Mouse (Mus musculus) liver, adult 2 months (tissue): ENCODE measurements around the gene Relb. TPM values are rescaled to one million over a fixed set of nuclear protein-coding genes. Genes with fewer than 3 reads are reported as not detected.

Source experiments
- DNase-seq: peaks from one replicate; pipeline ENCODE4 v3.0.0-alpha.2; 2011; ENCODE audit warnings: low read depth, low spot score; ENCODE audit errors: extremely low read depth
- H3K27ac ChIP-seq: fragments of 200-500 bp; replicated peaks from 2 replicates; pipeline ENCODE4 v1.5.1; 2012; ENCODE audit warnings: low read depth, mild to moderate bottlenecking, control low read depth, inconsistent platforms, low read length; ENCODE audit not compliant: insufficient read depth
- H3K27me3 ChIP-seq: fragments of 200-500 bp; 2 replicates; pipeline ENCODE4 v1.6.1; 2012; ENCODE audit warnings: mild to moderate bottlenecking, moderate library complexity, low read length, inconsistent platforms; ENCODE audit not compliant: control insufficient read depth, insufficient read depth
- H3K36me3 ChIP-seq: fragments of 200-500 bp; 2 replicates; pipeline ENCODE4 v1.6.1; 2012; ENCODE audit warnings: low read length, inconsistent platforms; ENCODE audit not compliant: control insufficient read depth, insufficient read depth
- H3K4me1 ChIP-seq: fragments of 200-500 bp; 2 replicates; pipeline ENCODE4 v1.6.1; 2011; ENCODE audit warnings: low read length; ENCODE audit not compliant: control insufficient read depth, insufficient read depth
- H3K4me3 ChIP-seq: fragments of 200-500 bp; 2 replicates; pipeline ENCODE4 v1.5.1; 2011; ENCODE audit warnings: low read depth, mild to moderate bottlenecking, control low read depth, low read length, moderate library complexity; ENCODE audit not compliant: insufficient read depth
- H3K79me2 ChIP-seq: fragments of 200-500 bp; 2 replicates; pipeline ENCODE4 v1.6.1; 2012; ENCODE audit warnings: inconsistent platforms, mild to moderate bottlenecking, low read length, moderate library complexity; ENCODE audit not compliant: control insufficient read depth, insufficient read depth
- H3K9ac ChIP-seq: fragments of 200-500 bp; 2 replicates; pipeline ENCODE4 v1.6.1; 2012; ENCODE audit warnings: low read depth, mild to moderate bottlenecking, control low read depth, inconsistent platforms, low read length
- CTCF ChIP-seq: fragments of 200-500 bp; IDR thresholded peaks from 2 replicates; pipeline ENCODE4 v1.5.1; 2011; ENCODE audit warnings: low read depth, low read length, control low read depth
- POLR2A ChIP-seq: fragments of 200-500 bp; IDR thresholded peaks from 2 replicates; pipeline ENCODE4 v1.6.1; 2011; ENCODE audit warnings: low read length, control low read depth; ENCODE audit not compliant: insufficient read depth; ENCODE audit errors: extremely low read depth
- WGBS: fragments of 180-500 bp; shearing (Covaris S2); methylation state at CpG from one replicate; pipeline ENCODE4 v1.1.7; 2018; 5-methylcytosine and 5-hydroxymethylcytosine counted together
- polyA plus RNA-seq: library from polyadenylated mRNA; depleted of rRNA; stranded (reverse); fragments of >200 nt; gene quantifications from 2 replicates; pipeline ENCODE4 v1.2.3, GENCODE M21; 2012
- total RNA-seq: library from RNA; depleted of rRNA; stranded (reverse); fragments of >200 nt; gene quantifications from 2 replicates; pipeline ENCODE4 v1.2.3, GENCODE M21; 2014

The Relb gene
- total and polyA plus RNA-seq, 2 experiments, result 1.3 to 3.3 TPM

- WGBS, result 2% methylated on average over 56 of the region's 56 CpGs
- Histone ChIP-seq H3K4me1 (peaks cover 11% of the 10 kb centered on the region), H3K27ac (no peak within 1 kb of the TSS), H3K4me3 (peak within 1 kb of the TSS; percentile 56), H3K27me3 (no peaks in the 10 kb centered on the region), H3K36me3 (peaks cover under 1% of the 10 kb centered on the region; the same call in 1 of the 2 replicates), H3K79me2 (no peaks in the 10 kb centered on the region), H3K9ac (peak within 1 kb of the TSS; percentile 3)
- TF ChIP-seq CTCF (no peak), POLR2A (no peak)
- DNase-seq, result peak; percentile 50
Measured at GRCm38 (mm10) chr7:19577141-19577852, 51.9 kb downstream of the Relb start, which contains the start of the genes Zfp296 and Gemin7. Zfp296 (plus strand) TSS chr7:19577287. Gemin7 (minus strand) TSS chr7:19577595.

- Histone ChIP-seq H3K27ac (no peak overlapping the region), H3K79me2 (peaks cover 7% of the 10 kb centered on the region; the same call in 1 of the 2 replicates), H3K4me3 (no peak overlapping the region), H3K27me3 (no peaks in the 10 kb centered on the region), H3K9ac (no peak overlapping the region), H3K4me1 (peaks cover 12% of the 10 kb centered on the region), H3K36me3 (no peaks in the 10 kb centered on the region)
- TF ChIP-seq CTCF (no peak), POLR2A (no peak)
- no peak for DNase-seq
- 74% methylated on average over 3 of the region's 3 CpGs for WGBS
Measured at GRCm38 (mm10) chr7:19575559-19575958, 53.7 kb downstream of the Relb start.

GRCm38 (mm10) chr7:19573776-19574140 is 55.5 kb downstream of the Relb start:
- H3K4me1 ChIP-seq, result peaks cover 12% of the 10 kb centered on the region
- WGBS, result 18% methylated on average over 16 of the region's 16 CpGs
- H3K27me3 ChIP-seq, result no peaks in the 10 kb centered on the region
- H3K36me3 ChIP-seq, result no peaks in the 10 kb centered on the region
- peak overlapping the region; percentile 79 for H3K4me3 ChIP-seq
- H3K27ac ChIP-seq, result peak overlapping the region; percentile 93
- DNase-seq, result no peak
- H3K79me2 ChIP-seq, result peaks cover 19% of the 10 kb centered on the region; the same call in 1 of the 2 replicates
- peak overlapping the region; percentile 81 for H3K9ac ChIP-seq
- TF ChIP-seq CTCF (no peak), POLR2A (no peak)

GRCm38 (mm10) chr7:19572926-19573775 is 56.1 kb downstream of the Relb start:
- DNase-seq, result peak; percentile 65
- peaks cover 12% of the 10 kb centered on the region for H3K4me1 ChIP-seq
- no peaks in the 10 kb centered on the region for H3K36me3 ChIP-seq
- peak overlapping the region; percentile 93 for H3K27ac ChIP-seq
- H3K9ac ChIP-seq, result peak overlapping the region; percentile 81
- no peaks in the 10 kb centered on the region for H3K27me3 ChIP-seq
- under 1% methylated on average over 53 of the region's 53 CpGs for WGBS
- H3K79me2 ChIP-seq, result peaks cover 19% of the 10 kb centered on the region; the same call in 1 of the 2 replicates
- TF ChIP-seq CTCF, result no peak; the same call in 1 of the 2 replicates
- TF ChIP-seq POLR2A, result peak; percentile 62; the same call in 1 of the 2 replicates
- H3K4me3 ChIP-seq, result peak overlapping the region; percentile 79

GRCm38 (mm10) chr7:19569647-19570046 is 59.6 kb downstream of the Relb start:
- TF ChIP-seq POLR2A (no peak), CTCF (no peak)
- WGBS, result 87% methylated on average over 3 of the region's 3 CpGs
- Histone ChIP-seq H3K36me3 (peaks cover 3% of the 10 kb centered on the region; the same call in 1 of the 2 replicates), H3K4me1 (peaks cover 8% of the 10 kb centered on the region), H3K27ac (no peak overlapping the region), H3K79me2 (peaks cover 19% of the 10 kb centered on the region; the same call in 1 of the 2 replicates), H3K27me3 (no peaks in the 10 kb centered on the region), H3K4me3 (no peak overlapping the region), H3K9ac (no peak overlapping the region)
- no peak for DNase-seq
